Mouse (Mus musculus) forebrain, embryonic 14.5 days (tissue): ENCODE measurements at regions not wholly inside any gene's neighbourhood (a gene's known extent, or its start where the extent isn't known, plus 50 kb on each side); places are given as distances from the start of the nearest gene placed in this dataset.

ENCODE experiments used
- ATAC-seq: fragments of 200-750 bp; cut with Nextera tagmentation; 2 replicates; pipeline ENCODE4 v1.8.0; 2017; ENCODE audit warnings: mild to moderate bottlenecking, moderate library complexity
- DNase-seq: peaks from one replicate; pipeline ENCODE4 v3.0.0-alpha.2; 2015; ENCODE audit warnings: low spot score
- H3K27ac ChIP-seq: fragments of 300-500 bp; sonication (generic); 2 replicates; pipeline ENCODE4 v1.5.1; 2014; ENCODE audit warnings: low read depth, mild to moderate bottlenecking, control low read depth, low read length, moderate library complexity
- H3K27me3 ChIP-seq: fragments of 300-500 bp; sonication (generic); replicated peaks from 2 replicates; pipeline ENCODE4 v1.6.1; 2014; ENCODE audit warnings: low read length, control low read depth, mixed read lengths; ENCODE audit not compliant: control insufficient read depth, insufficient read depth
- H3K36me3 ChIP-seq: fragments of 300-500 bp; sonication (generic); 2 replicates; pipeline ENCODE4 v1.6.1; 2014; ENCODE audit warnings: low read length, control low read depth; ENCODE audit not compliant: control insufficient read depth, insufficient read depth
- H3K4me1 ChIP-seq: fragments of 300-500 bp; sonication (generic); 2 replicates; pipeline ENCODE4 v1.6.1; 2014; ENCODE audit warnings: antibody characterized with exemption, low read length, control low read depth; ENCODE audit not compliant: control insufficient read depth, insufficient read depth
- H3K4me2 ChIP-seq: fragments of 300-500 bp; sonication (generic); 2 replicates; pipeline ENCODE4 v1.6.1; 2014; ENCODE audit warnings: mild to moderate bottlenecking, control low read depth, low read length
- H3K4me3 ChIP-seq: fragments of 300-500 bp; sonication (generic); 2 replicates; pipeline ENCODE4 v1.5.1; 2014; ENCODE audit warnings: low read depth, low read length, control low read depth
- H3K9ac ChIP-seq: fragments of 300-500 bp; sonication (generic); 2 replicates; pipeline ENCODE4 v1.6.1; 2014; ENCODE audit warnings: mild to moderate bottlenecking, low read length, control low read depth, moderate library complexity
- H3K9me3 ChIP-seq: fragments of 300-500 bp; sonication (generic); replicated peaks from 2 replicates; pipeline ENCODE4 v1.6.1; 2016; ENCODE audit warnings: low read length, control low read depth, mixed read lengths; ENCODE audit not compliant: control insufficient read depth
- WGBS: fragments of 180-500 bp; shearing (Covaris S2); extraction: QIAGEN DNeasy Blood & Tissue Kit; methylation state at CpG from one replicate; pipeline ENCODE4 v1.1.7; 2014; 5-methylcytosine and 5-hydroxymethylcytosine counted together

DNA sequence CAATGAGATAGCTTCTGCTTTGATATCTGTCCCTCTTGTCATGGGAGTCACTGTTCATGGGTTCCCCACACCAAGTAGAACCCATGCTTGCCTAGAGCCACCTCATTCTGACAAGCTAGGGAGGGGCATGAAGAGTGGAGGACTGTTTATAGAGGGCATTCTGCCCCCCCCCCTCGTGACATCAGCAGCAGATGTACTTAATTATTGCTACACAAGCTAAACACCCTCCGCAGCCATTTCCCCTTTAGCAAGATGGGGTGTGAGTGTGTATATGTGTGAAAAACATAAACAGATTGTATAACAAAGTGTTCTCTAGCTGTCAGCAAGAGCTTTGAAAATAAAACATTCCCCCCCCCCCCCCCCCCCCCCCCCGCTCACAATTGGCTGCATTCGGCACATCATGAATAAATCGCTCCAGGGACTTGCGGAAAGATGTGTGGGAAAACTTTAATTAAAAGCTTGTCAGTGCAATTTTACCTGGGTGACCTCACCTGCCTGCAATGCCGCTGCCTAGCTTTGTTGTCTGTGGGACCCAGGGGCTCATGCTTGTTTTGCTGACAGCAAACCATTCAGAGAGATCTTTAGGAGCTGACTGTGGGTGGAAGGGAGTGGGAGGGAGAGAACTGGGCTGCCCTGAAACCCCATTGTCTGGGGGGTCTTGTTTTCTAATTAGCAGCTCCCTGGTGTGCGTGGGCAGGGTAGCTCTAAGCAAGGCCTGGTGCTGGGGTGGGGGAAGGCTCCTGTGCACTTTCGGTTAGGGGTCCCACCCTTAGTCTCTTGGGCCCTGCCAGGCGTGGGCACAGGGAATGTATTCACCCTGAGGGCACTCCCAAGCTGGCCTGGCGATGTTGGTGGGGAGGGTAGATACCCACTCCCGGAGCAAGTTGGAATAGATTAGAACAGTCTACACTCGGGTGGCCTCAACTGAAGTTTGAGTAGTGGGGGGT is 63.4 kb downstream of the Irx2 start:
- no peak overlapping the region for H3K9ac ChIP-seq
- H3K27ac ChIP-seq = no peak overlapping the region
- H3K27me3 ChIP-seq = no peaks in the 10 kb centered on the region
- H3K4me2 ChIP-seq = no peak overlapping the region
- 19% methylated on average over 12 of the region's 13 CpGs for WGBS
- H3K36me3 ChIP-seq = no peaks in the 10 kb centered on the region
- H3K9me3 ChIP-seq = no peaks in the 10 kb centered on the region
- H3K4me3 ChIP-seq = no peak overlapping the region
- peak; percentile 52; the same call in 1 of the 2 replicates for ATAC-seq
- DNase-seq = peak; percentile 49
- no peaks in the 10 kb centered on the region for H3K4me1 ChIP-seq

DNA sequence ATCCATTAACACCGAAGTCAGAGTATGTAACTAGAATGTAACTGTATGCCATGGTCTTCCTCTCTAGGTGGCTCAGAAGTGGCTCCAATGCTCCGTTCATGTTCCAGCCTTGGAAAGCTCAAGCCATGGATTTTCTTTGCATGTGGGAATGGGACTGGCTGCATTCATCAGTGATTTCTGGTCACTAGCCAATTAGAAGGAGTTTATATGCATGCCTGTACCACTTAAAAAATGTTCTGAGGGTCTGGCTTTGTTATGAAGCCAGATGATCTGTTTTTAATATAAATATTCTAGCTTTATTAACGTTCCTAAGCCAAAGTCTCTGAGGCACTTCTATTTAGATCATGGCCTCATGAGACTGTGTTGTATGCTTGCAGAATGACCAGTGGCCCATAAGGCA is 78.8 kb downstream of the Irx2 start:
- Histone ChIP-seq H3K36me3 (no peaks in the 10 kb centered on the region), H3K4me3 (no peak overlapping the region), H3K9me3 (no peaks in the 10 kb centered on the region), H3K27ac (no peak overlapping the region), H3K9ac (no peak overlapping the region), H3K27me3 (no peaks in the 10 kb centered on the region), H3K4me1 (no peaks in the 10 kb centered on the region), H3K4me2 (no peak overlapping the region)
- 78% methylated on average over 3 of the region's 3 CpGs for WGBS
- ATAC-seq (no peak), DNase-seq (no peak)

DNA sequence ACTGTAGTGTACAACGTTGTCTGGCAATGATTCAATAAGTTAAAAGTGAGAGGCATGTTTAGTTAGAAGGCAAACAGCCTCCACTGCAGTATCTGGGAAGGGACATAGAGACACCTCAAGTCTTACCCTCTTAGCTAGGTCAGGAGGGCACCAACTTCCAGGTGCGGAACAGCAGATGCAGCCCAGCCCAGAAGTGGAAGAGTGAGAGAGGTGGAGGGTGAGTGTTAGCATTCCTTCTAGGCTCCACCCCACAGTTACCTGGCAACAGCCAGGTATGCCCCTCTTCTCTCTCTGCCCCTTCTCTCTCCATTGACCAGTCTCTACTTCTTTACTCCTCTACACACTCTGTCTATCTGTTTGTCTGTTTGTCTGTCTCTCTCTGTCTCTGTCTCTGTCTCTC is 80.1 kb downstream of the Irx2 start:
- Histone ChIP-seq H3K9ac (no peak overlapping the region), H3K4me1 (no peaks in the 10 kb centered on the region), H3K4me2 (no peak overlapping the region), H3K36me3 (no peaks in the 10 kb centered on the region), H3K9me3 (no peaks in the 10 kb centered on the region), H3K4me3 (no peak overlapping the region), H3K27ac (no peak overlapping the region), H3K27me3 (no peaks in the 10 kb centered on the region)
- DNase-seq (no peak), ATAC-seq (no peak)
- 79% methylated on average over 2 of the region's 2 CpGs for WGBS

DNA sequence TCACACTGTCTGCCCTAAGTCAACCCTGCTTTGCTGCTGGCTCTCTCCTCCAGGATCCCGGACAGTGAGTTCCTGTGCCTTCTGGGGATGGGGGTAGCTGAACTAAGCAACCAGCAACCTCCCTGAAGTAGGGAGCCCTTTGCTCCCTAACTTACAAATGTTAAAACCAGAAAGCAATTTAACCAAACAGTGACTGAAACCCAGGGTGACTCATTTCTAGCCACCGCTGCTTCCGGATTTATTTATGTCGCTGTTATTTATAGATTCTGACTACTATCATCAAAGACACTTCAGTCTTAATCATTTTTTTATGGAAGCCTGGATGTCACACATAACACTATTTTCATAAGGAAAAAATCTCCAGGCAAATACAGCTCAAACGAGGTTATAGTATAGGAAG is 81.4 kb downstream of the Irx2 start:
- Histone ChIP-seq H3K36me3 (no peaks in the 10 kb centered on the region), H3K27me3 (no peaks in the 10 kb centered on the region), H3K27ac (no peak overlapping the region), H3K9me3 (no peaks in the 10 kb centered on the region), H3K4me1 (no peaks in the 10 kb centered on the region), H3K4me2 (no peak overlapping the region), H3K4me3 (no peak overlapping the region), H3K9ac (no peak overlapping the region)
- DNase-seq = no peak
- 77% methylated on average over 5 of the region's 5 CpGs for WGBS
- ATAC-seq = no peak

DNA sequence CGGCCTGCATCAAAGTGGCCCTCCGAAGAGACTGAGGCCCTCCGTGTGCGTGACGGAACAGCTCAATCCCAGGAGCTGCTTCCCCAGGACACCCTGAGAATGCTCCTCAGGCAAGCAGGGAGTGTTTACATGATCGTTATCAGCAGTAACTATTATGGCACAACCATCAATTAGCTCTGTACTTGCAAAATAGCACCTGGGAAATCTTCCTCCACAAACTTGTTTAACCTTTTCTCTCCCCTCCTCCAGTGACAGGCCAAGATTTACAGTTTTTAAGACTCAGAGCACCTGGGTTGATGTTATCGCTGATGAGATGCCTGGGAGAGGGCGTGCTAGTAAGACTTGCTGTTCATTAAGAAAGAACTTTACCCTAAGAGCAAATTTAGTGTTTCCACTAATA is 82.5 kb downstream of the Irx2 start:
- H3K4me2 ChIP-seq = no peak overlapping the region
- H3K36me3 ChIP-seq = no peaks in the 10 kb centered on the region
- H3K9ac ChIP-seq = no peak overlapping the region
- H3K9me3 ChIP-seq = no peaks in the 10 kb centered on the region
- H3K4me3 ChIP-seq = no peak overlapping the region
- WGBS = 65% methylated on average over 8 of the region's 8 CpGs
- H3K27me3 ChIP-seq = no peaks in the 10 kb centered on the region
- DNase-seq (no peak), ATAC-seq (no peak)
- no peaks in the 10 kb centered on the region for H3K4me1 ChIP-seq
- no peak overlapping the region for H3K27ac ChIP-seq

DNA sequence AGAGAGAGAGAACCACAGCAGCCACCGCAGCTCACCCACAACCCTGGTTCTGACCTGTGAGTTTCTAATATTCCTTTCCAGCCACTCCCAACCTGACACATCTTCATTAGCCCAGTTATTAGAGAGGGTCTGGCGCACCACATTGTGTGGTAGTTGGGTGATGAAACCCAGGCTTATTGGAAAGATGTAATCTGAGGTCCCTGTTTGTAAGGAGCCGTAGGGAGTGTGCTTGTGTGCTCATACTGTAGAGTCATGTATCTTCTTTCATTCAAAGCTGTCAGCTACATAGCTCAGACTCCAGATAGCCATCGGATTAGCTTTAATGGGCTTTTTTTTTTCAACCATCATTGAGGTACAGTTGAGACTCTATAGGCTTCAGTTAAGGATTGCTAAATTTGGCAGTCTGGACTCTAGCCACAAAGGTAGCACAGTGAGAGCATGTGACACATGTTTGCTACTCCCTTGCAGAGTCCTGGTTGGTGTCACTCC is 83.3 kb downstream of the Irx2 start:
- no peaks in the 10 kb centered on the region for H3K9me3 ChIP-seq
- no peaks in the 10 kb centered on the region for H3K4me1 ChIP-seq

DNA sequence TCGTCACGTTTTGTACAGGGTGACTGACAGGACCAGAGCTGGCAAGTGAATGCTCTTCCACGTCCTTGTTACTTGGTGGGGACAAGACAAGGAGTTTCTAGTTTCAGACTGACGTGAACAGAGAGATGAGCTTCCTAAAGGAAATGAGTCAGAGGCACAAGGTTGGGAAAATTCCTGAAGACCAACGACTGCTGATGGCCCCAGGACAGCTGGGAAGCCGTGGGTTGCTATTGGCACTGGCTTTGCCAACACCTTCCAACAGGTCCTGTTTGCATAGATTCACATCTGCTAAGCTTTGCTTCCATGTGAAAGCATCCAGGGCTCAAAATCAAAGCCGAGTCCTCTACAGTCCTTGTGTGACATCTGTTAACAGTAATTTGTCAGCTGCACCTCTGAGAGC is 86.2 kb downstream of the Irx2 start:
- Histone ChIP-seq H3K4me1 (no peaks in the 10 kb centered on the region), H3K4me3 (no peak overlapping the region), H3K9me3 (no peaks in the 10 kb centered on the region), H3K36me3 (no peaks in the 10 kb centered on the region), H3K4me2 (no peak overlapping the region), H3K27me3 (no peaks in the 10 kb centered on the region), H3K9ac (no peak overlapping the region), H3K27ac (no peak overlapping the region)
- no peak for DNase-seq
- ATAC-seq = no peak
- 70% methylated on average over 7 of the region's 7 CpGs for WGBS

More for the DNA sequence above, 83.3 kb downstream of the Irx2 start:
- 86% methylated on average over 4 of the region's 4 CpGs for WGBS
- Histone ChIP-seq H3K27ac (no peak overlapping the region), H3K27me3 (no peaks in the 10 kb centered on the region), H3K9ac (no peak overlapping the region), H3K36me3 (no peaks in the 10 kb centered on the region), H3K4me3 (no peak overlapping the region), H3K4me2 (no peak overlapping the region)
- DNase-seq (no peak), ATAC-seq (no peak)

DNA sequence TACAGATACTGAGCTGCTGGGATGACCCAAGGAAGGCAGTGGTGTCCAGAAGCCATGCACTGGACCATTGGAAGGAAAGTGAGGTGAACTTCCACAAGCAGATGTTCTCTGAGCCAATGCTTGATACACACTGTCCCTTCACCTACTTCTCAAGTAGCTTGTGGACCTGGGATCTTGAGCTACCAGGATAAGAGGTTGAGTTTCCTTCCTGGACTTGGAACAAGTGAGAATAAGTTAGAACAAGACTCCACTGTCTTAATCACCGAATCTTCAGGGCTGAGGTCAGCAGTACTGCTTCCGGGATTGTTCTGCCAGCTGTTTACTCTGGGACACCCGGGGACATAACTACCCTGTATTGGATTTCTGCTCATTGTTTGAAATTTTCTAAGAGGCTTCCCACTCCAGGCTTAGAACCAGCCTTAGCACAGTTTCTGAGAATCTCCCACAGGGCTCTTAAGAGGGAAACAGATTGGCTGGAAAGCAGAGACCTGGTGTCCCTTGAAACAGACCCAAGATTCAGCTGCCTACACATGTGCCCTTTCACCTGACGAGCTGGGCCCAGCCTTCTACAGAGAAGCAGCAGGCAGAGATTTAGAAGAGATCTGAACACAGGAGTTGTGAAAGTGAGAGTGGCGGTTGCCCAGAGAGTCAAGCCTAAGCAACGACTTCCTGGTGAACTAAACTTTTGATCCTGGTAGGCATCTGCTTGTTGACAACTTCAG is 87.5 kb downstream of the Irx2 start:
- Histone ChIP-seq H3K4me2 (no peak overlapping the region), H3K27ac (no peak overlapping the region), H3K9me3 (no peaks in the 10 kb centered on the region), H3K36me3 (no peaks in the 10 kb centered on the region), H3K4me3 (no peak overlapping the region), H3K9ac (no peak overlapping the region), H3K4me1 (no peaks in the 10 kb centered on the region), H3K27me3 (no peaks in the 10 kb centered on the region)
- WGBS = 79% methylated on average over 6 of the region's 6 CpGs
- ATAC-seq (no peak), DNase-seq (no peak)

DNA sequence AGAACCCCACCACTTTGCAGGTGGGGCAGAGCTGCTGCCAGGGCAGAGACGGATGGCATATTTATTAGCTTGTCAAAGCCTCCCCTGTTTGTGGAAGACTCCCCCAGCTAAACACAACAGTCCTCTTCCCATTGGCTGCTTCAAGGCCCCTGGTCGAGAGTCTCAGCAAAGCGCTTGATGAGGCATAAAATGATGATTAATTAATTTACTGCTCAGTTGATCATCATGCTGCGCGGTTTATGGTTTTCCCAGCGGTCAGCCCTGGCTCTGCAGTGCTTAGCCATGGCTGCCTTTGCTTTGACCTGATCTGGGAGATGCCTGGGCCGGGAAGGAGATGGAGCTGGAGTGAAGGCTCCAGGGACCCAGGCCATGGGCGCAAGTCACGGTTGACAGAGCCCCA is 98.5 kb downstream of the Irx2 start:
- ATAC-seq = no peak
- Histone ChIP-seq H3K36me3 (no peaks in the 10 kb centered on the region), H3K4me3 (no peak overlapping the region), H3K4me1 (no peaks in the 10 kb centered on the region), H3K4me2 (no peak overlapping the region), H3K9me3 (no peaks in the 10 kb centered on the region), H3K27ac (no peak overlapping the region), H3K9ac (no peak overlapping the region), H3K27me3 (no peaks in the 10 kb centered on the region)
- 38% methylated on average over 9 of the region's 9 CpGs for WGBS
- peak; percentile 3 for DNase-seq
